Mouse (Mus musculus) megakaryocyte progenitor cell, adult 5-6 weeks (primary cell): ENCODE measurements around the gene Oard1. TPM values are rescaled to one million over a fixed set of nuclear protein-coding genes. Genes with fewer than 3 reads are reported as not detected.

Experiments used
- ATAC-seq: replicated peaks from 2 replicates; pipeline ENCODE4 v1.8.0; 2016; ENCODE audit warnings: mild to moderate bottlenecking, moderate TSS enrichment, inconsistent platforms; ENCODE audit not compliant: poor library complexity
- total RNA-seq, 2 experiments: library from RNA; stranded (forward) in 1 of 2; stranded (reverse) in 1 of 2; fragments of 157-497, 149-512 nt in 1 of 2; fragments of 200-1000 nt in 1 of 2; gene quantifications; 2 replicates each; pipeline versions ENCODE4 v1.2.3 to v1.2.4; 2015 to 2017

Gene Oard1
- total RNA-seq, 2 experiments from 2014 or later: 39.8 to 60.9 TPM

DNA sequence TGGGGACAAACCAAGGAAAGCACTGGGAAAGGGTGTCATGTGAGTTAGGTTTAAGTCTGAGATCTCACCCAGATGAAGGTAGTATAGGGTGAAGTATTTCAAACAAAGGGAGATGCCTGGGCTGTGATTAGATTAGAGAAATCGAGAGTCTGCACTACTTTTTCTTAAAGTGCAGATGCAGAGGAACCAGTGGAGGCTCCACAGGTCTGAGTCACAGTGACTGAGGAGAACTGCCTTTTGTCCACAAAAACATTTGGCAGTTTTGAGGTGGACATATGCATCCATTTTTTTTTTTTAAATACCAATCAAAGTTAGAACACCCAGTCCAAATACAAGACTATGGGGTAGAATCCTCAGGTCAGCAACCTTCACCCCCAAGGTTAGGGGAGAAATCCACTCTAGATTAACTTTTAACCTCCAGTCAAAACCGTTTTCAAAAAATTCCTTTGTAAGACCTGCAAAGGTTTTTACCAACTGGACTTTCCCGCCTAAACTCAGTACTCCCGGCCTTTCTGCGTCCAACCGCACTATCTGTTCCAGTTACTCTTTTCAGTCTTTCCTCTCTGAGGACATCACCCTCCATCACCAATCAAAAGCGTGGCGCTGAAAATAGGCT, 1.8 kb upstream of the Oard1 start:
- no peak for ATAC-seq

DNA sequence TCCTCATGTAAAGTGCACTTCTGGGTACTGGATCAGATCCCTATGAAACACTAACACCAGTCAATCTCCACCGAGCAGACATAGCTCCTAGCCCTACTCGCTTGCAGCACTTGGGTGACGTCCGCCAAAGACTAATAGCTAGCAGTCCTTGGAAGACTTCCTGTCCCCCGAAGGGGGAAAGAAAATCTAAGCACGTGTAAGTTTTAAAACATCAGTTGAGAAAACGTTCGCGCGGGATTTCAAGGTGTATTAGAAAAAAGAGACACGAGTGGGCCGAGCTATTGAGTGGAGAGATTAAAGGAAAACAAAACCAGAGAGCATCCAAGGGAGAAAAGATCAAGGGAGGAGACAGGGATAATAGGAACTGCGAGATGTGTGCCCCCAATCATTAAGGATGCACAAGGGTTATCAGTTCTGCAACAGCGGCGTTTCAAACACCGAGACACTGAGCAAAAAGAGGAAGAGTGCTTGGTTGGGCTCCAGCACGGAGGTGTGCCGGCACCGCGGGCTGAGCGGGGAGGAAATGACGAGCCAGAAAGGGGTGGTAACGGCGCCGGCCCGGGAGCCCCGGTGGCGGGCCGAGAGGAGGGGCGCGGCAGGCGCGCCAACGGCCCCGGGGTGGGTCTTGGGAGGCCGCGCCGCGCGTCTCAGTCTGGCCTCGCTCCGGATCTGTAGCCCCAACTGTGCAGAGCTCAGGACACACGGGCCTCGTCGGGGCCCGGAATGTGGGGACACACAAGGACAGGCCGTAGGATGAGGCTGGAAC, 1.1 kb upstream of the Oard1 start:
- peak; percentile 45 for ATAC-seq

DNA sequence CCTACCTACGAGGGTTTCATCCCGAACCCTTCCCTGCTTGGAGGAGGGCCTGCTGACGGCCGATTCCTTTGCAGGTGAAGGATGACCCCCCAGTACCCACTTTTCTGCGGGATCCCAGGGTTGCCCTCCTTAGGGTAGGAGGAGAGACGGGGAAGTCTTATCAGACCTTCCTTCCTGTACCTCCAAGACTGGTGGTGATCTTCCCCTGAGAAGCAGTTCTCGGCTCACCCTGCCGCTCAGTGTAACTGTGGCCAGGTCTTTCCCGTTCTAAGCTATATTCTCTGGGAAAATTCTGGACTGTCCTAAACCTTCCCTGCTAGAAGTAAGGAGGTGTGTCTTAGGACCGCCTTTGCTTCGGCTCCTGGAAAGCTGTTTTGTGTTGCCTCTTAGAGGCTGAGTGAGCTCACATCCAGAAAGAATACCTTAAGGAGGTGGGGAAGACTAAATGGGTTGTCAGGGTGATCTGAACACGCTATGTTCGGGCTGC, 528 bp downstream of the Oard1 start:
- ATAC-seq: peak; percentile 17

DNA sequence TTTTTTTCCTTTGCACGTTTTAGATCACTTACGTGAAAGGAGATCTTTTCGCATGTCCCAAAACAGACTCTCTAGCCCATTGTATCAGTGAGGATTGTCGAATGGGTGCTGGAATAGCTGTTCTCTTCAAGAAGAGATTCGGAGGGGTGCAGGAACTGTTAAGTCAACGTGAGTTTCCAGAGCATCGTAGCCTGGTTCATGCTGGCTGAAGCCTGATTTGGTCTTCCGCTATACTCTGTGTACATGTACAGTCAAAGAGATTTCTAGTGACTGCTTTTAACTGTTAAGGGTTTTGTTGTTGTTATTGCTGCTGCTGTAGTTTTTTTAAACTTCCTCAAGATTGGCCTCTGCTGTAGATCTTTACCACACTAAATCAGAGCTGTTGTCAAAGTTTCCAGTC, 1.4 kb downstream of the Oard1 start:
- no peak for ATAC-seq

DNA sequence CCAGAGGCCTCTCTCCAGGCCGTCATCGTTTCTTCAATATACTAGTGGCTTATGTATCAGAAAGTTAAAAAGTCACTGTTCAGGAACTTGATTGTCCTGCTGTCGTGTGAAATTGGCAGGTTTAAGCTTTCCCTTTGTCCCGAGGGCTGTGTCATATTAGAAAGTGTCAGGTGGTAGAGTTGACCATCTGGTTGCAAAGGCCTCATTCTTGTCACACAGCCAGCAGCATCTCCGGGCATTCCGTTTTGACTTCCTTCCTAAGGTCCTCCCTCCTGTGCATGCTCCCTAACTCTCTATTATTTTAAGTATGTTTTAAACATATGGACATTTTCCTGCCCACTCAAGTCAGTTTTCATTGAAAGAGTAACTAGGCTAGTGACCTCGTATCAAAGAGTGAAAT, 6.2 kb downstream of the Oard1 start:
- no peak for ATAC-seq

DNA sequence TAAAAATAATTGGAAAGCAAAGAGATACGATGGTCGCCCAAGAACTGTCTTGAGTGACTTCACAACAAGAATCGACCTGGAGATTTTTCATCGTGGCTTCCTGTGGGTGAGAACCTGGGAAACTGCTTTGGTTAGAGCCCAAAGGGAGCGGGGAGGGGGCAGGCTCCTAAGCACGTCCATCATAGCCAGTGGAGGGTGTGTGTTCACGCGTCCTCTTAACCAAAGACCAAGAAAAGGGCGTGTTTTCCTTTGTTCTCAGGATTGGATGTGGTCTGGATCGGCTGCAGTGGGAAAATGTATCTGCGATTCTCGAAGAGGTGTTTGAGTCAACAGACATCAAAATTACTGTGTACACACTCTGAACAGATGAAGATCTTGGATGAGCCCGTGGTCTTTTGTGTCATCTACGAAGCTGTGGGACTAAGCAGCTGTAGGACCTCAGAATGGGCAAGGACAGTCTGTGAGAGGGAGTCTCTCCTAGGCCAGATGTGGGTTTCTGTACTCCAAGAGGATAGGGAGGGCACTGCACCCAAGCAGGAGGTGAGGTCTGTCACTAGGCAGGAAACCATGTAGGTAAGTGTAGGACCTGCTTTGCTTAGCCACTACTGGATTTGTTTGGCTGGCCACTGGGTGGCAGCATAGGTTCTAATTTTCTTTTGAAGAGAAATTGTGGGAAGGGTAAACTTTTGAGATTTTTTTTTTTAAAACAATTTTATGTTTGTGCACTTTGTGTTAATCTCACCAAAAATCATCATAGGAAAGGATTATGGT, 6.8 kb downstream of the Oard1 start:
- peak; percentile 81 for ATAC-seq

DNA sequence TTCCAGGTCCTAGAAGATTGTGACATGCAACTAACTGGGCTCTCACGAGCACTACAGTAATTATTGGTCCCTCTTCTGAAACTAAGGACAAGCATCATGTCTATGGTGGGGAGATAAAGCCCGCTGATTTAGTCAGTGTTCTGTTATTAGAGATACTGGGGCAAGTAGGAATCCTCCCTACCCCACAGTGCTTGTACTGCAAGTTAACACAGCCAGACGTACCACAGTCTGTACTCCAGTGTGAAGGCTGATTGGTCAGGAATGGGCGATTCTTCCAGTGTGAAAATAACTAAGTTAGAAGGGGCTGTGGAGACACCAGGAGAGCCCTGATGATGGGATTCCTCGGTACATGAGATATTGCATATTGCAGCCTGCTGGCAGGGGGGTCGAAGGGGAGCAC, 7.7 kb downstream of the Oard1 start:
- peak; percentile 47 for ATAC-seq

DNA sequence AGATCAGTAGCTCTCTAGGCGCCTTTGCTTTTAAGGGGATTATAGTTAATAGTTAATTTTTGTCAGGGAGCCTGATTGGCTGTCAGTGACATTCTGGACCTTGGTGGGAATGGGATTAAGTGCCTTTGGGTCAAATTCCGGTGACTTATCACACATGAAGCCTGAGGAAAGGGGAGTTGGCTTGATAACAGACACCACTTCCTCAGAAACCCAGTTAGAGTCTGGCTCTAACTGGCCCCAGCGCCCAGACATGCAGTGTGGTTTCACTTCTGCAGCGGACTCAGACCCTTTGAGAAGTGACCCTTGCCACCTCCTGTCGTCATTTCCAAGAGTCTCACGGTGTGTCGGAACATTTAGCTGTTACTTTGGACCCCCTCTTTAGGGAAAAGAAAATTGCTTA, 8.4 kb downstream of the Oard1 start:
- peak; percentile 75 for ATAC-seq

DNA sequence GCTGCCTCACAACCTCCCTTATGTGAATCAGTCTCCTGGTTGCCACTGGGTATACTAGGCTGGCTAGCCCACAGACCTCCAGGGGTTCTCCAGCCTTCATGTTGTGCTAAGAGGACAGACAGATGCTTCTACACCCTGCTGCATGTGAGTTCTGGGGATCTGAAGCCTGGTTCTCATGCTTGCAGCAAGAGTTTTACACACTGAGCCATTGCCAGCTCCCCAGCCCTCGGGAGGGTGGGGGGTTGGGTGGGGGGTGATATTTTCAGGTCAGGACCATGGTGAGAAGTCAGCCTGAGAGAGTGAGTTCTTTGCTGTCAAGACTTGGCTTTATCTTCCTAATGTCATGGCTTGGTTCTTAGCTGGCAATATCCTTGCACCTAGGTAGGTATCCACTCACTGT, 9.0 kb downstream of the Oard1 start:
- no peak for ATAC-seq

DNA sequence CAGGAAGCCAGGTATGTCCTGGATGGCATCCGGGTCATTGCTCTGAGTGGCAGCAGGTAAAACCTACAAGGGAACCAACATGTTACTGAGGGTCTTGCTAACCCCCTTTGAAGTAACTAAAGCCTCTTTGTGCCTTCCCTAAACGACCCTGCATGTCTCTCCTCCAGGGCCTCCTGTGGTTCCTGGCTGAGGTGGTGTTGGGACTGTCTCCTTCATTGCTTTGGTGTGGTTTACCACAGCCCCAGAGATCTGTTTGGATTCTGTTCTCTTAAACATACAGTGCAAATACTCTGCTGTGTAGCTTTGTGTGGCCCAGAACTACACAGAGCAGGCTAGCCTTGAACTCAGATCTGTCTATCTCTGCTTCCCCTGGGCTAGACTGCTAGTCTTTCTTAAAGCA, 9.8 kb downstream of the Oard1 start:
- no peak for ATAC-seq

DNA sequence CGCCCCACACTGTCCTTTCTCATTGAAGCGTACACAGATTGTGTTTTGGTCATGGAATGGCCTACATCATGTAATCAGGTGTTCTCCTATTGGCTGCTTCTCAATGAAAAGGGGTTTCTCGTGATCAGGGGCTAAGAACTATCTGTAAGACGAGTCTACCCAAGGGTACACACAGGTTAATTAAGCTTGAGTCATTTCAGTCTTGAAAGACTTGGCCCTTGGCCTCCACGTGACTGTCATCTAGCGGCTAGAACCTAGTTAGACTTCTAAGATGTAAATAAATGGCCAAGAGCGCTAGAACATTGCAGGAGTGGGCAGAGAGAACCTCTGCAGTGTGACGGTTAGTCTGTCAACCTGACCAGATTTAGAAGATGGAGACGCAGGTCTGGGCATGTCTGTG, 14.4 kb downstream of the Oard1 start:
- ATAC-seq: no peak

DNA sequence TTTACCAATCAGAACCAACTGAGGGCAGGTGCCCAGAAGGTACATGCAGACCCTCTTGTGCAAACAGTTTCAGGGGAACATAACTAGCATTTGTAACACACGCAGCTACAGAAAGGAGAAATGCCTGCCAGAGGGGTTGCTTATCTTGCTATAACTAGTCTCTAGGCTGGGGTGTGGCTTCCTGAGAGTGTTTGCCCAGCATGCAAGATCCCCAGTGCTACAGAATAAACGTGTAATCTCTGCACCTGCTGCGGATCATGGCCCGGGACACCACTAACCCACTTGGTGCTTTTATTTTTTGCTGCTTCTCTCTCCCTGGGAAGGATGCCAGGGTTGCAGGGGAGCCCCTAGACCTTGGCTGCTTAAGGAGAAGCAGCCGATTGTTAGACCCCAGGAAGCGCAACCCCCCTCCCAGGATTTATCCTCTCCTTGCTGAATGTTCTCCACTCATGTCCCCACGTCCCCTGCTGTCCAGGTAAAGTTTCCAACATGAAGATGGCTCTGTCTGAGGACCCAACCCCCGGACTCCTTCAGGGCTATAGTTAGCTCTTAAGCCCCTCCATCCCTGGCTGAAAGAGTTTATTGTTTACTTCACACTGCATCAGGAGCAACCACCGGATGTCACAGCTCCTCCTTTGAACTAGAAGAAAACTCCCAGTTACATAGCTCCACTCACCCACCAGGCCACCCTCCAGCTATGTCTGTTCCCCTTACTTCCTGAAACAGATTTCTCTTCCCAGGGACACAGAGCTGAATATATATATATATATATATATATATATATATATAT, 16.2 kb downstream of the Oard1 start:
- peak; percentile 85 for ATAC-seq

DNA sequence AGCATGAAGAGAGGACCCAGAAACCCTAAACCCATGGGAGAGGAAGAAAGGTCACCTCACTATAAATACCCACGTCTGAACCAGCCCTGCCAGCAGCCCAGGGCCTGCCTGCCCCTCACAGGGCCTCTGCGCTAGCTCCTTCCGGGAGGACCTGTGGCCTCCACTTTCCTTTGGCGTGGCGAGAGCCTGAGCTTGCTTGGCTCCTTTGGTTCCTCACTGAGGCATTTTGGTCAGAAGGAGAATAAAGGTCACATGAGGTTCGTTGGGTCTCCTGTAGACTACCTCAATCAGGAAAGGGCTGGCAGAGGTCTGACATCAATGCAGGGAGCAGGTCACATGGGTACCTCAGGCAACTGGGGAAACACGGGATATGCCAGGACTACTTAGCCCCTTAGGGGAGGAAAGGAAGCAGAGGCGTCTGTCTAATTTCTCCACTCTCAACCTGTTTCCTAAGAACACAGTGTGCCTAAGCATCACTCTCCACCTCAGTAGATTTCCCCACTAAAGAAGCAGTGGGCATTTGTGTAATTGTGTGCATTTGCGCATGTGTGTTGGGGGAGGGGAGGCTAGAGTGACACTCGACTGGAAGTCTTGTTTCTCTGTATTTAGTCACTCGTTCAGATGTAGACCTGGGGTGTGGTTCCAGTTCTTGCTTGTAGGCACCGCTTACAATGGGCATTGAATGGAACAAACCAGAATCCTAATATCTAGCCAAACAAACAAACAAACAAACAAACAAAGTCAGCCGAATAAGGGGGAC, 17.4 kb downstream of the Oard1 start:
- ATAC-seq: no peak

DNA sequence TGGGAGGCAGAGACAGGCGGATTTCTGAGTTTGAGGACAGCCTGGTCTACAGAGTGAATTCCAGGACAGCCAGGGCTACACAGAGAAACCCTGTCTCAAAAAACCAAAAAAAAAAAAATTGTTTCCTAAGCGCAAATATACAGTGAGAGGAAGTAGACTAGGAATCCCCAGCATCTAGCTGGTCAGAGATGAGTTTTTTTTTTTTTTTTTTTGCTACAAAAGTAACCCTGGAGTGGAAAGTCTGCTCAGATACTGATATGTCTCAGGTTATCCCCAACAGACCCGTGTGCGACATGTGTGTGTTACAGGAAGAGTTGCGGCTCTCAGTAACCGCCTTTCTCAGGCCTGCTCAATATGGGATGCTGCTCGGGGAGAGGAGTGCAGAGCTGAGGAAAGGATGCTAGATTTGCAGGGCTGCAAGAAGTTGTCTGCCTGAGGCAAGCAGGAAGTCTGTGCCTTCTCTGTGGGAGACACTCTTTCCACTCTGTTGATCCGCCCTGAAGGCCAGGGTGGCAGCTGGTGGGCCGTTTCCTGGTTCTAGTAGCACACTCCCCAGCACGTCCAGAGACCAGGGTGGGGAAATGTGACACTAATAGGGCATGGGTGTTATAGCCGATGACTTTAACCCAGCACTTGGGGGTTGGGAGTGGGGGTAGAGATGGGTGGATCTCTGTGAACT, 18.2 kb downstream of the Oard1 start:
- peak; percentile 35 for ATAC-seq

DNA sequence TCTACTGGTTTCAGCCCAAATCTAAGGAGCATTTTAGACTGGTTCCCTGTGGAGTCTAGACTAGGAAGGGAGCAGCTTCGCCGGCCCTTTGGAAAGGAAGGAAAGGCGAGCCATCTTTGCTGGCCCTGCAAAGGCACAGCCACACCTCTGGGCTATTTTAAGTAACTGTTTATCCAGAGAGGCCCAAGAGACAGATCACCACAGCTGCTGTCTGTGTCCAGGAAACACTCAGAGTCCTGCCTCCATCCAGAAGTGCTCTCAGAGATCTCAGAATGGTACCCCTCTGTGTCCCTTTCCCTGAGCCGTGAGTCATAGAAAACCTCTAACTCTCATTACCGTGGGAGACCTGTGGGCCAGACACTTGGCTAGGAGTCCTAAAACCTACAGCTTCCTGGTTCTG, 20.6 kb downstream of the Oard1 start:
- no peak for ATAC-seq

DNA sequence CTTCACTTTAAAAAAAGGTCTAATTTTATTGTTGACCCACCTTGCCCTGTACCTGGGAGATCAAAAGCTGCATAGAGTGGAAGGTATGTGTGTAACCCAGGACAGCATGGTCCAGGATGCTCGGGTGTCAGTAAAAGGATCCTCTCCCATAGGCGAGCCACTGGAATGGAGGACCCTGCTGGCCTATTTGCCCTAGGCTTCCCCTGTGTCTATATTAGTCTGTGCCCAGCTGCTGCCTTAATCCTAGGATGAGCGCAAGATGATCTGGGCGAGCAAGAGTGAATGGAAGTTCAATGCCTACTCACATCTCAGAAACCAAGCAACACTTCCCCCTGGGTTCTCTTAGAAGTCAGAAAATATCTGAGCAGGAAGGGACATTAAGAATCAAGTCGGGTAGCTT, 21.2 kb downstream of the Oard1 start:
- no peak for ATAC-seq

DNA sequence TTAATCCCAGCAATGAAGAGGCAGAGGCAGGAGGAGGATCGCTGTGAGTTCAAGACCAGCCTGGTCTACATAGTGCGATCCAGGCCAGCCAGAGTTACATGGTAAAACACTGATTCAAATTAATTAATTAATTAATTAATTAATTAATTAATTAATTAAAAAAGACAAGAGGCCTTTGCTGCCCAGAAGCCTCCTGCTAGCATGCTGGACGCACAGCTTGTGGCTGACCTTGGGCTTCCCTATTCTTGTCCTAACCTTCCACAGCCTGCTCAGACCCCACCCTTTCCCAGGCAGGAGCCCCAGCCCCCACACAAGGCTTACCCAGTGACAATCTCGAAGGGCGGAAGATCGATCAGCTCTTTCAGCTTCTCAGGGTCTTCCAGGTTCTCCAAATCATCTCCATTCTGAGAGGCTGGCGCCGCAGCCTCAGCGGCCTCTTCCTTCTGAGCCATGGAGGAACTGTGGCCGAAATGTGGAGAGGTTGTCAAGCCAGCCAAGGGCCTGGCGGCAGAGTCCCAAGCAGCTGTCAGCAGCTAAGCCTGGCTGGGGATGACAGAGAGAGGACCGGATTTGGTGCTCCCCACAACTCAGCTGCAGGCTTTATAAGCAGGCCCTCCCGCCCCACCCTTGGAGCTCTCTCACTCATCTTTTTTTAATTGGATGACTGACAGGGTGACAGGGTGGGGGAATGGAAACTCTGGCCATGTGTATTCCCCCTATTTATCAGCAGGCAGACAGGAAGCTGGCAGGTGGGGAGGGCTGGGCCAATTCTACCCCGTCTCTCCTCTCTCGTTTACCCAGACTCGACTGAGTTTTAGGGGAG, 22.6 kb downstream of the Oard1 start, which contains the start of gene Apobec2:
Apobec2 (minus strand) TSS at position 773 of the 823 bp plus-strand sequence.
- ATAC-seq: peak; percentile 30

DNA sequence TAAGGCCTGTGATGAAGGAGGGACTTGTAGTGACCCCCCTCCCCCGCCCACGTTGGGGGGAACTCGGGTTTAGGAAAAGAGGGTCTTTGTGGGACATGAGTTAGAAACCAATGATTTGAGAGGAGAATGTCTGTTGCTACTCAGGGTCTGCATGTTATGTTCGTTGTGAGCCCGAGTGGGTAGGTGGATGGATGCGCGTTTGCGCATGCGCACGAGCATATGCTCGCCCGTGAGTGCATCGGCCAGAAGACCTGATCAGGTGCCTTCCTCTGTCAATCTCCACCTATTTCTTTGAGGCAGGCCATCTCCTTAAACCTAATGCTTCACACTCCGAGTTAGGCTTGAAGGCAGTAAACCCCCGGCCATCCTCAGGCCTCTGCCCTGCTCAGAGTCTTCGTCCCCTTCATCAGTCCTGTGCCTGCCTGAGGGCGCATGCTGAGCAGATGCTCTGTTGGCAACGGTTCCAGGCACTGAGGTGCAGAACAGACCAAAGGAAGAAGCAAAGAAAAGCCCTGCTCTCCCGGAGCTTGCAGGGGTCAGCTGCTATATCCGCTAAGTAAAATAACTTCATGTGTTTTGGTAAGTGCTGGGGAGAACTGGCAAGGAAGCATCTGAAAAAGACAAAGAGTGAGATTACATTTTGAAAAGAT, 23.3 kb downstream of the Oard1 start:
- ATAC-seq: no peak
